Mouse (Mus musculus): ENCODE results near the gene Neu1. TPM values are rescaled to one million over a fixed set of nuclear protein-coding genes. Genes with fewer than 3 reads are reported as not detected.
"Not testable (repeated sequence)": the region's sequence is repeated elsewhere in the genome, so short reads cannot be mapped to it uniquely, and the experiment has no call there.

Gene Neu1
- total RNA-seq, 2 experiments from 2014 or later, result 39.4 to 43.1 TPM

GRCm38 (mm10) chr17:34943128-34943815 is 12.2 kb downstream of the Neu1 start:
- TF ChIP-seq CTCF (conservative IDR thresholded peaks at IDR 0.05), result no peak
- no peak overlapping the region for H3K4me3 ChIP-seq
- DNase-seq (ENCODE audit: low spot score in 2 of 2), result no peak
- H3K27ac ChIP-seq, result no peak overlapping the region; the same call in 1 of the 2 replicates

DNA sequence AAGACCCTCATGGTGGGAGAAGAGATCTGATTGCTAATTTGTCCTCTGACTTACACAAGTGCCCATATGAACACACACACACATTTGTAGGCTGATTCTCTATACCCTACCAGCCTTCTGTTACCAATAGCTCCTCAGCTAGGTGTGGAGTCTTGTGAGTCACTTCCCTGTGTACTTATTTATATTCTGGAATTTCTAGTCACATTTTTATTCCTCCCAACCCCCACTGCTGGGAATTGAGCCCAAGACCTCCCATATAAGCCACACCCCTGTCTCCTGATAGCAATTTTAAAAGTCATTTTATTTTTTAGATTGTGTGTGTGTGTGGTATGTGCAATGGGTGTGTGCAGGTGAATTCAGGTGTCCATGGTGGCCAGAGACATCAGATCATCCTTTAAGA is 13.3 kb downstream of the Neu1 start:
- no peak for TF ChIP-seq CTCF (conservative IDR thresholded peaks at IDR 0.05)
- no peak for DNase-seq (ENCODE audit: low spot score in 2 of 2)
- Histone ChIP-seq H3K4me3 (no peak overlapping the region), H3K27ac (no peak overlapping the region)

GRCm38 (mm10) chr17:34946486-34947140 is 15.6 kb downstream of the Neu1 start:
- Histone ChIP-seq H3K27ac (no peak overlapping the region), H3K4me3 (no peak overlapping the region)
- no peak for TF ChIP-seq CTCF (conservative IDR thresholded peaks at IDR 0.05)
- DNase-seq (ENCODE audit: low spot score in 2 of 2), result no peak

GRCm38 (mm10) chr17:34947606-34948005 is 16.6 kb downstream of the Neu1 start:
- Histone ChIP-seq H3K27ac (no peak overlapping the region), H3K4me3 (no peak overlapping the region)
- TF ChIP-seq CTCF (conservative IDR thresholded peaks at IDR 0.05), result peak; percentile 71
- no peak for DNase-seq (ENCODE audit: low spot score in 2 of 2)

- H3K27ac ChIP-seq; H3K4me3 ChIP-seq; DNase-seq (ENCODE audit: low spot score in 2 of 2): not testable (repeated sequence)
Observed at GRCm38 (mm10) chr17:34948721-34949552, 17.9 kb downstream of the Neu1 start.

- TF ChIP-seq CTCF (conservative IDR thresholded peaks at IDR 0.05), result no peak
- no peak overlapping the region for H3K27ac ChIP-seq
- H3K4me3 ChIP-seq, result no peak overlapping the region
- no peak for DNase-seq (ENCODE audit: low spot score in 2 of 2)
Observed at GRCm38 (mm10) chr17:34949553-34949969, 18.5 kb downstream of the Neu1 start.

DNA sequence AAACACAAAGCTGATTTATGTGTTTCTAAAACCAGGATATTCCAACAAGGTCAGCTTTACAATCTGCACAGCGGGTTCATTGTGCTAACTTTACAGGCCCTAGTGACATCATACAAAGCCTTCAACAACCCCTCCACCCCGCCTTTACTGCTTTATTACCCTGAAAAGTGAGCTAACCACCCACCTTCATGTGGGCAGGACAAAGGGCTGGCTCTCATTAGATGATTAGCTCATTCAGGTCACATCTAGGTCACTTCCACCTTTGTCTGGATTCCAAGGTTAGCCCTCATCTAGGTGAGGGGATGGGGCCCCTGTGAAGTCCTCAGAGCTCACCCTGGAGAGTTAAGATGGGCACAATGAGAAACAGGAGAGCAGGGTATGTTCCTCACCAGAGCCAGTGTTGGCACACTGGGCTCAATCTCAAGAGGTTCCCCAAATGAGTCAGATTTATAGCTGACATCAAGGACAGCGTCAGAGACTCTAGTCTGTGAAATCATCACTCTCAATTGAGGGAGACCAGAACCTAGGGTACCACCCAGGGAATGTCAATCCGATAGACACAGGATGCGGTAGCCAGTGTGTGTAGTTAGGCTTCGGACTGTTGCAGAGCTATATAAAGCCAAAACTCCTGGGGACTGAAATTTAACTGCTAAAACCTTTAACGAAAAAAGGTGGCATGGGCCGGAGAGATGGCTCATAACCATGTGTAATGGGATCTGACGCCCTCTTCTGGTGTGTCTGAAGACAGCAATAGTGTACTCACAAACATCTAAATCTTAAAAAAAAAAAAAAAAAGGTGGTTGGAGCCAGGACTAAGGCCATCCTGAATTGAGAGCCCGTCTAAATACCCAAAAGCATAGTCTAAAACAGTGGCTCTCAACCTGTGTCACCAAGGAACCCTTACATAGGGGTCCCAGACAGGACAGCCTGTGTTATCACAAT is 19.7 kb downstream of the Neu1 start:
- Histone ChIP-seq H3K27ac (peak overlapping the region; percentile 95), H3K4me3 (peak overlapping the region; percentile 83)
- peak; percentile 68 for TF ChIP-seq CTCF (conservative IDR thresholded peaks at IDR 0.05)
- no peak for DNase-seq (ENCODE audit: low spot score in 2 of 2)

DNA sequence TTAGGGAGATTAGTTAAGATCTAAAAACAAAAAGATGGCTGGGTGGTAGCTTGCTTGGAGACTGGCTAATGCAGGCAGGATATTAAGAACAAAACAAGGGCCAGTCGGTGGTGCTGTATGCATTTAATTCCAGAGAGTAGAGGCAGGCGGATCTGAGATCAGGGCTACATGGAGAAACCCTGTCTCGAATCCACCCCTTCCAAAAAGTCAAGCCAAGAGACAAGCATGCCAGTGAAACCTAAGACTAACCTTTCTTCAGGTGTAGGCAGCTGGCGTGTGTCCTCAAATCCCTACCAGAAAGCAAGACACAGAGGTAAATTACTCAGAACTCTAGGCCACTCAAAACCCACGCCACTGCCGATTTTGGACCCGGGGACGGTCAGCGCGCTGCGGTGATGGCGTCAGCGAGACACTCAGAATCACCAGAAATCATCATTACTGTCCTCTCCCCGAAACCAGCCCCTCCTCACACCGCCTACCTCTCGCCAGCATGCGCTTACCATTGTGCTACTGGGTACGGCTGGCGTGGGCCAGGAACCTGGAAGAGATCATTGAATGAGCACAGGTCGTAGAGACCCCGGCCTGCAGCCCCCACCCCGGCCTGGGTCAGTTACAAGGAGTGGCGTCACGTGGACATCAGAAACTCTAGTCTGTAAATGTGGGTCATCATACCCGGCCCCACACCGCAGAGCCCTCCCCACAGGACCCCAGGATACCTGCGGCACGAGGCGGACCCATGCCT is 20.8 kb downstream of the Neu1 start:
- Histone ChIP-seq H3K27ac (peak overlapping the region; percentile 95), H3K4me3 (peak overlapping the region; percentile 83)
- no peak for TF ChIP-seq CTCF (conservative IDR thresholded peaks at IDR 0.05)
- DNase-seq (ENCODE audit: low spot score in 2 of 2), result peak in 1 of 2 experiments; percentile 30

GRCm38 (mm10) chr17:34952378-34953040 is 21.5 kb downstream of the Neu1 start:
- peak; percentile 90 for TF ChIP-seq CTCF (conservative IDR thresholded peaks at IDR 0.05)
- Histone ChIP-seq H3K4me3 (peak overlapping the region; percentile 83), H3K27ac (peak overlapping the region; percentile 95)
- DNase-seq (ENCODE audit: low spot score in 2 of 2), result peak; percentile 60 to 76

DNA sequence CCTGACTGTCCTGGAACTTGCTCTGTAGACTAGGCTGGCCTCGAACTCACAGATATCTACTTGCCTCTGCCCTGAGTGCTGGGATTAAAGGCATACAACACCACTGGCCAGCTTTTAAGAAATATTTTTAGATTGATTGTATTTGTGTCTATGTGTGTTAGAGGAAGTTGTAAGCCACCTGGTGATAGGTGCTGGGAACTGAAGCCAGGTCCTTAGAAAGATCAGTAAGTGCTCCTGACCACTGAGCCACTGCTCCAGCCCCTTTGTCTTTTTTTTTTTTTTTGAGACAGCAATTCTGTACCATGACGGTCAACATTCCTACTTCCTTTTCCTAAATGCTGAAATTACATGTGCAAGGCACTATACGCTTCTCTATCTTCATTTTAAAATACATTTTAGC is 22.2 kb downstream of the Neu1 start:
- no peak overlapping the region for H3K4me3 ChIP-seq
- no peak for TF ChIP-seq CTCF (conservative IDR thresholded peaks at IDR 0.05)
- H3K27ac ChIP-seq, result no peak overlapping the region

DNA sequence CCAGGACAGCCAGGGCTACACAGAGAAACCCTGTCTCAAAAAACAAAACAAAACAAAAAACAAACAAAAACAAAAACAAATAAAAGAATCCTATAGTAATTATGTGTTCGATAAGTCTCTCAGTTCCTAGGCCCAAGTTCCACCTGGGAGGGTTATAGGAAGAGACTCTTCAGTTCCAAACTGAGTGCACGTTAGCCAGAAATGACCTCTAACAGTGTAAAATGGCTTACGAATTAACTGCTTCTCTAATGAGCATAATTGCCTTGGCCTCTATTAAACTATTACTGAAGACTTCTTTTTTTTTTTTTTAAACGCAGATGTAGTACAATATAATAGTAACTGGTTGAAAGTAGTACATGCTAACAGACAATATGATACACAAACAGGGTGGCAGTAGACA is 22.9 kb downstream of the Neu1 start:
- no peak for DNase-seq (ENCODE audit: low spot score in 2 of 2)
- Histone ChIP-seq H3K4me3 (no peak overlapping the region), H3K27ac (no peak overlapping the region)
- TF ChIP-seq CTCF (conservative IDR thresholded peaks at IDR 0.05), result no peak

More for the DNA sequence above, 22.2 kb downstream of the Neu1 start:
- DNase-seq (ENCODE audit: low spot score in 2 of 2), result no peak
